Mouse (Mus musculus) stomach, postnatal 0 days (tissue): ENCODE results near the gene Tmem190.

Source experiments
- CTCF ChIP-seq: IDR thresholded peaks from 2 replicates; pipeline ENCODE4 v1.5.1; 2016; ENCODE audit warnings: antibody characterized with exemption, low read depth, mild to moderate bottlenecking, moderate library complexity
- EP300 ChIP-seq: optimal IDR thresholded peaks from 2 replicates; pipeline ENCODE3; 2016; ENCODE audit warnings: antibody characterized with exemption

GRCm38 (mm10) chr7:4739041-4739543 is 43.6 kb upstream of the Tmem190 start:
- TF ChIP-seq CTCF (no peak), EP300 (no peak)
